Mouse (Mus musculus): Measurements from ENCODE around the gene Zfp781. TPM values are rescaled to one million over a fixed set of nuclear protein-coding genes. Genes with fewer than 3 reads are reported as not detected.
"Not testable (repeated sequence)": the region's sequence is repeated elsewhere in the genome, so short reads cannot be mapped to it uniquely, and the experiment has no call there.

The Zfp781 gene
- total RNA-seq (2021): 1 to 10 TPM in 1 of 2 experiments, under 1 TPM in 1; 0.74 to 1.0 TPM
- long read RNA-seq, experiment 1: 0 reads
- long read RNA-seq, experiment 2: 0 reads

DNA sequence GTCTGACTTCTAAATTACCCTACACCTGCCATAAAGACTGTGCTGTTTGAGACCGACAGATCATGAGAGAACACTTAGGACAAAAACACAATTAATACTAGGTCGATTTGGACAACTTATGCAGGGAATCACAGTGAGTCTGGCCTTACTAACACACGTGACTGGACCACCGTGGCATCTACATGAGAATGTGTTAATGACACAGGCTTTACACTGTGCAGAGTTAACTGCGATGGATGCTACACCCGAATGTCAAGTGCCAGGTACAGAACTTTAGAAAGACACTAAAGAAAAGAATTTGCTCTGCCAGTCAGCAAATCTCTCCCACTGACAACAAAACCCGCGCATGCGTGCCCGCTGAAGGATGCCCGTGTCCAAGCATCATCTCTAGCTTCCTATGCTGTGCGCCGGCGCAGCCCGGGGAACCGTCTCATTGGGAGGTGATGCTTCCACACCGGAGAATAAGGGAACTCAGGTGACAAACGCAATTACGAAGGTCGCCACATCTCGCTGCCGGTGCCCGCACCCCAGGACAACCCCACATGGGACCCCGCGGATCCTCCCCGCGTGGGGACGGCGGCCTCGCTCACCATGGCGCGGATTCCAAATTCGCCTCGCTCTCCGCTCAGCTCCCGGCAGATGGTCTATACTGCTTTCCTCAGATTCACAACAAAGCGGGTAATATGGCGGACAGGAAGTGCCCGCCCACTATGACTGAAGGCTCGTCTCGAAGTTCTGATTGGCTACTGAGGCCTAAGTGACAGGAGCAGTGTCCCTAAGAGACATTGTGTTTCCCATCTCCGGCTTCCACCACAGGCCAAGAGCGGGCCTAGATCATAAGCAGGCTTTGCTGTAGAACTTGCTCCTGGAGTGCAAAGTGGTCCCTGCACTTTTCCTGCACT lies at the start of gene Zfp781:
Gene Zfp781 (minus strand): TSS at position 639 of the 902 bp plus-strand sequence.
- not testable (repeated sequence) for DNase-seq

DNA sequence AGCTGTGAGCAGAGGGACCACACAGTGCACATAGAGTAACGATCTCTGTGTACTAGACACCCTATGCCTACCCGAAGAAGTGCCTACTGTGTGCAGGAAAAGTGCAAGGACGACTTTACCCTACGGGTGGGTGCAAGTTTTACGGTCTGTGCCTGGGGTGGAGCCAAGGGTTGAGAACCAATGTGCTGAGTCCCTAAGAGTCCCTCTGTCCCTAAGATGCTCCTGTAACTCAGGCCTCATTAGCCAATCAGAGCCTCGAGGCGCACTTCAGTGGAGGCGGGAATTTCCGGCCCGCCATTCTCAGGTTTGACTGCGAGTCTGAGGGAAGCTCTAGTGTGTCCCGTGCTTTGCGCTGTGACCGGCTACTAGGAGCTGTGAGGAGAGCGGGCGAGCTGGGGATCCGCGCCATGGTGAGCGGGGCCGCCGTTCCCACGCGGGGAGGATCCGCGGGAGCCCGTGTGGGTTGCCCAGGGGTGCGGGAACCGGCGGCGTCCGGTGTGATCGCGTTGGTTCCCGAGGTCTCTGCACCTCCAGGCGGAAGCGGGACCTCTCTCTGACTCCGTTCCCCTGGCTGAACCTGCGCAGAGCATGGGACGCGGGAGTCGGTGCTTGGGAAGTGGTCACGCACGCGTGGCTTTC lies 48.2 kb upstream of the Zfp781 start:
- DNase-seq: peak; percentile 11 to 56

DNA sequence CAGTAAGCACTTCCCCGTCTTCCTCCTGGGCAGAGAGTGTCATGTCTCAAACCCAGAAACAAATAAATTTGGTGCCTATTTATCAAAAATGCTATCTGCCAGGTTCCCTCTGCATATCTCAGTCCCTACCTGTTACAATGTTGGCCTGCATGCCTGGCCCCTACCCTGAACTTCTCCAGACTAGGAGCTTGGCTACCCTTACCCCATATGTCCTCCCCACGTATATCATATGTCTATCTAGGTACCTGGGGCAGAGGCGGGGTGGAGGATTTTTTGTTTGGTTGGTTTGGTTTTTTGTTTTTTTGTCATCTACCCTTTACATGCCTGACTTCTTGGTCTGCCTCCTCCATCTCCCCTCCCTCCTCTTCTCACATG lies 451 bp upstream of the Zfp781 start:
- DNase-seq: not testable (repeated sequence)

DNA sequence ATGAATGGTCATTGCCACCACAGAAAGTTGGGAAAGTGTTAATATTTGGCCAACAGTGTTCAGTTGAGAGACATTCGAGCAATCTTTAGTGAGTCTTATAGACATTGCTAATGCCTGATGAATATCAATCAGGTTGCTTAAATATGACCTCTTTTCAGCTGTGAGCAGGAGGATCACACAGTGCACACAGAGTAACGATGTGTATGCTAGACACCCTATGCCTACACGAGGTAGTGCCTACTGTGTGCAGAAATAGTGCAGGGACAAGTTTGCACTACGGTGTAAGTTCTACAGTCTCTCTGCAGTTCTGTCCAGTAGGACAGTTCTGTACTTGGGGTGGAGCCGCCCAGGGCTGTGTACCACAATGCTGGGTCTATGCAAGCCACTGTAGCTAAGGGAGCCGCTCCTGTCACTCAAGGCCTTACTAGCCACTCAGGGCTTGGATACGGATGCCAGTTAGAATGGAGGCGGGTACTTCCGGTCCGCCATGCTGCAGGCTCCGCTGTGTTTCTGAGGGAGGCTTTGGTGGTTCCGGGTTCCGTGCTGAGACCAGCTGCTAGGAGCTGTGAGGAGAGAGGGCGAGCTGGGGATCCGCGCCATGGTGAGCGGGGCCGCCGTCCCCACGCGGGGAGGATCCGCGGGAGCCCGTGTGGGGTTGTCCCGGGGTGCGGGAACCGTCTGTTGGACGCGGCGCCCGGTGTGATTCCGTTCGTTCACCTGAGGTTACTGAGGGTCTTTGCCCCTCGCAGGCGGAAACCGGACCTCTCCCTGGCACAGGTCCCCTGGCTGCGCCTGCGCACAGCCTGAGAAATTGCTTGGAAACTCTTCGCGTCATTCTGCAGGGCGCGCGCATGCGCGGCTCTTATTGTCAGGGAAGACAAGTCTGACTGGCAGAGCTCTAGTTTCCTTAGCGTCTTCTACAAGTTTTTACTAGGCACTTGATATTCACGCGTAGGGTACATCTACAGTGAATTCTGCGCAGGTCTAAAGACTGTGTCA lies 66.6 kb downstream of the Zfp781 start, which contains the start of gene Gm32687:
Gene Gm32687 (plus strand): TSS at position 526 of the 999 bp plus-strand sequence.
- DNase-seq: peak; percentile 1 to 5

Other genes starting within 250 kb of the Zfp781 start
- gene Zfp433, start 225.7 kb downstream of the Zfp781 start, total RNA-seq (2021): 1 to 10 TPM; 3.3 to 4.6 TPM
- 1 to 10 TPM; 1.8 to 2.3 TPM for gene Gm3055, start 159.3 kb downstream of the Zfp781 start, total RNA-seq (2021)
- 1 to 10 TPM in 1 of 2 experiments, under 1 TPM in 1; 0.87 to 1.0 TPM for gene Gm4767, start 118.3 kb downstream of the Zfp781 start, total RNA-seq (2021)
- gene Gm32687, start 66.5 kb downstream of the Zfp781 start, total RNA-seq (2021): 1 to 10 TPM in 1 of 2 experiments, under 1 TPM in 1; 0.67 to 2.1 TPM
- 1 to 10 TPM; 4.6 to 4.8 TPM for gene Zfp873, start 117.6 kb upstream of the Zfp781 start, total RNA-seq (2021)
- 1 to 10 TPM; 2.2 to 3.0 TPM for gene BC024063, start 152.9 kb upstream of the Zfp781 start, total RNA-seq (2021)
- 1 to 10 TPM; 2.0 to 2.7 TPM for gene AU041133, start 197.5 kb upstream of the Zfp781 start, total RNA-seq (2021)

Data from heart, adult 18-20 months (tissue).